Mouse (Mus musculus) heart, embryonic 14.5 days (tissue): Measurements from ENCODE around the gene Spag9. TPM values are rescaled to one million over a fixed set of nuclear protein-coding genes. Genes with fewer than 3 reads are reported as not detected.

Experiments used
- ATAC-seq: fragments of 200-750 bp; cut with Nextera tagmentation; 2 replicates; pipeline ENCODE4 v1.8.0; 2017; ENCODE audit warnings: low read depth, moderate TSS enrichment; ENCODE audit not compliant: insufficient number of reproducible peaks, insufficient read depth, low FRiP score
- H3K27ac ChIP-seq, 2 experiments: fragments of 200-500 bp in 1 of 2; fragments of 300-500 bp in 1 of 2; sonication (generic) in 1 of 2; replicated peaks in 1 of 2; 2 replicates each; pipeline ENCODE4 v1.5.1; 2012 to 2014; ENCODE audit warnings: low read depth in 2 of 2, low read length in 2 of 2, control low read depth in 1 of 2, mild to moderate bottlenecking in 1 of 2, mixed read lengths in 1 of 2; ENCODE audit not compliant: control insufficient read depth in 1 of 2, insufficient read depth in 1 of 2
- H3K27me3 ChIP-seq: fragments of 300-500 bp; sonication (generic); 2 replicates; pipeline ENCODE4 v1.6.1; 2014; ENCODE audit warnings: mild to moderate bottlenecking, low read length, control low read depth; ENCODE audit not compliant: control insufficient read depth, insufficient read depth
- H3K36me3 ChIP-seq: fragments of 300-500 bp; sonication (generic); 2 replicates; pipeline ENCODE4 v1.6.1; 2014; ENCODE audit warnings: mild to moderate bottlenecking, control low read depth, low read length, mixed read lengths; ENCODE audit not compliant: control insufficient read depth, insufficient read depth
- H3K4me1 ChIP-seq, 2 experiments: fragments of 200-500 bp in 1 of 2; fragments of 300-500 bp in 1 of 2; sonication (generic) in 1 of 2; 2 replicates each; pipeline ENCODE4 v1.6.1; 2012 to 2014; ENCODE audit warnings: low read length in 2 of 2, control low read depth in 1 of 2, mixed read lengths in 1 of 2; ENCODE audit not compliant: control insufficient read depth in 2 of 2, insufficient read depth in 2 of 2
- H3K4me2 ChIP-seq: fragments of 300-500 bp; sonication (generic); 2 replicates; pipeline ENCODE4 v1.6.1; 2014; ENCODE audit warnings: mild to moderate bottlenecking, low read length
- H3K4me3 ChIP-seq, 2 experiments: fragments of 200-500 bp in 1 of 2; fragments of 300-500 bp in 1 of 2; sonication (generic) in 1 of 2; 2 replicates each; pipeline ENCODE4 v1.5.1; 2012 to 2014; ENCODE audit warnings: low read length in 2 of 2, mild to moderate bottlenecking in 2 of 2, control low read depth in 1 of 2, low read depth in 1 of 2, moderate library complexity in 1 of 2; ENCODE audit not compliant: control insufficient read depth in 1 of 2, insufficient read depth in 1 of 2
- H3K9ac ChIP-seq: fragments of 300-500 bp; sonication (generic); 2 replicates; pipeline ENCODE4 v1.6.1; 2014; ENCODE audit warnings: mild to moderate bottlenecking, low read length
- H3K9me3 ChIP-seq: fragments of 300-500 bp; sonication (generic); 2 replicates; pipeline ENCODE4 v1.6.1; 2016; ENCODE audit warnings: low read length, control low read depth; ENCODE audit not compliant: control insufficient read depth
- WGBS: fragments of 180-500 bp; shearing (Covaris S2); extraction: QIAGEN DNeasy Blood & Tissue Kit; methylation state at CpG from one replicate; pipeline ENCODE4 v1.1.7; 2014; 5-methylcytosine and 5-hydroxymethylcytosine counted together
- polyA plus RNA-seq: library from polyadenylated mRNA; unstranded; fragments of >200 nt; fragmentation: Nextera tagmentation; extraction: Ambion mirVana; gene quantifications from 2 replicates; pipeline ENCODE4 v1.2.1, GENCODE M21; 2014

Spag9 gene
- polyA plus RNA-seq, 1 experiment from 2014 or later = 63.8 TPM

GRCm38 (mm10) chr11:93987026-93987425 lies 8.9 kb upstream of the Spag9 start:
- no peak for ATAC-seq
- H3K36me3 ChIP-seq = no peaks in the 10 kb centered on the region
- peaks cover 19 to 20% of the 10 kb centered on the region in 2 experiments for H3K4me1 ChIP-seq
- WGBS = 81% methylated on average over 4 of the region's 4 CpGs
- no peaks in the 10 kb centered on the region for H3K9me3 ChIP-seq
- H3K27ac ChIP-seq = peak overlapping the region; percentile 94 to 99
- H3K9ac ChIP-seq = 0 out of 2 replicates have a peak overlapping the region, but pooled peaks have one; percentile 17
- H3K4me3 ChIP-seq = no peak overlapping the region
- no peaks in the 10 kb centered on the region for H3K27me3 ChIP-seq
- 0 out of 2 replicates have a peak overlapping the region, but pooled peaks have one; percentile 9 for H3K4me2 ChIP-seq

- H3K36me3 ChIP-seq = no peaks in the 10 kb centered on the region
- peak; percentile 58 for ATAC-seq
- H3K9me3 ChIP-seq = no peaks in the 10 kb centered on the region
- peak overlapping the region; percentile 94 to 99 for H3K27ac ChIP-seq
- peaks cover 19 to 20% of the 10 kb centered on the region in 2 experiments for H3K4me1 ChIP-seq
- no peaks in the 10 kb centered on the region for H3K27me3 ChIP-seq
- peak overlapping the region; percentile 31; the same call in 1 of the 2 replicates for H3K9ac ChIP-seq
- H3K4me3 ChIP-seq = no peak overlapping the region
- H3K4me2 ChIP-seq = peak overlapping the region; percentile 45
- 30% methylated on average over 8 of the region's 8 CpGs for WGBS
These were observed 8.1 kb upstream of the Spag9 start for GRCm38 (mm10) chr11:93987625-93988327.

- peak overlapping the region; percentile 45 for H3K4me2 ChIP-seq
- ATAC-seq = peak; percentile 45; the same call in 1 of the 2 replicates
- peak overlapping the region; percentile 94 to 99 for H3K27ac ChIP-seq
- H3K27me3 ChIP-seq = no peaks in the 10 kb centered on the region
- H3K4me3 ChIP-seq = no peak overlapping the region
- H3K9ac ChIP-seq = peak overlapping the region; percentile 31; the same call in 1 of the 2 replicates
- 33% methylated on average over 12 of the region's 12 CpGs for WGBS
- H3K36me3 ChIP-seq = no peaks in the 10 kb centered on the region
- no peaks in the 10 kb centered on the region for H3K9me3 ChIP-seq
- peaks cover 19 to 20% of the 10 kb centered on the region in 2 experiments for H3K4me1 ChIP-seq
These were observed 7.4 kb upstream of the Spag9 start for GRCm38 (mm10) chr11:93988328-93989062.

GRCm38 (mm10) chr11:93994531-93994930 lies 1.4 kb upstream of the Spag9 start:
- ATAC-seq = no peak
- H3K9ac ChIP-seq = peak overlapping the region; percentile 93
- no peaks in the 10 kb centered on the region for H3K27me3 ChIP-seq
- peak overlapping the region; percentile 91 to 97; a peak in 3 of 4 replicates for H3K4me3 ChIP-seq
- peaks cover 12 to 13% of the 10 kb centered on the region in 2 experiments for H3K4me1 ChIP-seq
- H3K27ac ChIP-seq = peak overlapping the region; percentile 100
- 58% methylated on average over 5 of the region's 5 CpGs for WGBS
- H3K36me3 ChIP-seq = no peaks in the 10 kb centered on the region
- H3K9me3 ChIP-seq = no peaks in the 10 kb centered on the region
- H3K4me2 ChIP-seq = peak overlapping the region; percentile 66

GRCm38 (mm10) chr11:93995111-93995719 lies 676 bp upstream of the Spag9 start:
- H3K27me3 ChIP-seq = no peaks in the 10 kb centered on the region
- peak overlapping the region; percentile 93 for H3K9ac ChIP-seq
- H3K4me2 ChIP-seq = peak overlapping the region; percentile 66
- H3K4me1 ChIP-seq = peaks cover 10 to 13% of the 10 kb centered on the region in 2 experiments
- ATAC-seq = peak; percentile 74
- H3K9me3 ChIP-seq = no peaks in the 10 kb centered on the region
- H3K27ac ChIP-seq = peak overlapping the region; percentile 100
- no peaks in the 10 kb centered on the region for H3K36me3 ChIP-seq
- peak overlapping the region; percentile 91 to 97 for H3K4me3 ChIP-seq
- 2% methylated on average over 15 of the region's 15 CpGs for WGBS

- no peaks in the 10 kb centered on the region for H3K27me3 ChIP-seq
- peak overlapping the region; percentile 80 for H3K4me2 ChIP-seq
- no peaks in the 10 kb centered on the region for H3K36me3 ChIP-seq
- H3K27ac ChIP-seq = peak overlapping the region; percentile 98 to 100
- peak; percentile 31 for ATAC-seq
- H3K9ac ChIP-seq = peak overlapping the region; percentile 93
- H3K9me3 ChIP-seq = no peaks in the 10 kb centered on the region
- H3K4me1 ChIP-seq = peaks cover 10 to 13% of the 10 kb centered on the region in 2 experiments
- WGBS = under 1% methylated on average over 55 of the region's 58 CpGs
- H3K4me3 ChIP-seq = peak overlapping the region; percentile 97 to 100
These were observed 632 bp downstream of the Spag9 start for GRCm38 (mm10) chr11:93996306-93997140.
